Mouse (Mus musculus) kidney, postnatal 0 days (tissue): ENCODE results near the gene Lcorl. TPM values are rescaled to one million over a fixed set of nuclear protein-coding genes. Genes with fewer than 3 reads are reported as not detected.

Source experiments
- ATAC-seq: fragments of 200-750 bp; cut with Nextera tagmentation; replicated peaks from 2 replicates; pipeline ENCODE4 v1.8.0; 2017; ENCODE audit warnings: low read depth, moderate number of reproducible peaks, moderate TSS enrichment, moderate library complexity; ENCODE audit not compliant: low FRiP score
- DNase-seq: peaks from one replicate; pipeline ENCODE4 v3.0.0-alpha.2; 2016; ENCODE audit warnings: low spot score
- H3K27ac ChIP-seq: fragments of 300-500 bp; sonication (generic); 2 replicates; pipeline ENCODE4 v1.5.1; 2014; ENCODE audit warnings: mild to moderate bottlenecking
- H3K27me3 ChIP-seq: fragments of 300-500 bp; sonication (generic); 2 replicates; pipeline ENCODE4 v1.6.1; 2014; ENCODE audit warnings: low read length, mixed read lengths; ENCODE audit not compliant: insufficient read depth
- H3K36me3 ChIP-seq: fragments of 300-500 bp; sonication (generic); 2 replicates; pipeline ENCODE4 v1.6.1; 2014; ENCODE audit warnings: low read length, mixed read lengths; ENCODE audit not compliant: insufficient read depth
- H3K4me1 ChIP-seq: fragments of 300-500 bp; sonication (generic); replicated peaks from 2 replicates; pipeline ENCODE4 v1.6.1; 2014; ENCODE audit warnings: antibody characterized with exemption, low read length, mixed read lengths; ENCODE audit not compliant: insufficient read depth
- H3K4me2 ChIP-seq: fragments of 300-500 bp; sonication (generic); 2 replicates; pipeline ENCODE4 v1.6.1; 2014; ENCODE audit warnings: mild to moderate bottlenecking, low read length, moderate library complexity, mixed read lengths
- H3K4me3 ChIP-seq: fragments of 300-500 bp; sonication (generic); replicated peaks from 2 replicates; pipeline ENCODE4 v1.5.1; 2014; ENCODE audit warnings: low read depth, low read length
- H3K9ac ChIP-seq: fragments of 300-500 bp; sonication (generic); 2 replicates; pipeline ENCODE4 v1.6.1; 2014; ENCODE audit warnings: low read depth, low read length
- H3K9me3 ChIP-seq: fragments of 300-500 bp; sonication (generic); replicated peaks from 2 replicates; pipeline ENCODE4 v1.6.1; 2016; ENCODE audit warnings: low read length, inconsistent platforms, mixed read lengths
- CTCF ChIP-seq: IDR thresholded peaks from 2 replicates; pipeline ENCODE4 v1.5.1; 2016; ENCODE audit warnings: antibody characterized with exemption, low read depth, mild to moderate bottlenecking, moderate library complexity
- WGBS: fragments of 180-500 bp; shearing (Covaris S2); extraction: QIAGEN DNeasy Blood & Tissue Kit; methylation state at CpG from one replicate; pipeline ENCODE4 v1.1.7; 2014; 5-methylcytosine and 5-hydroxymethylcytosine counted together
- polyA plus RNA-seq: library from polyadenylated mRNA; unstranded; fragments of >200 nt; fragmentation: Nextera tagmentation; extraction: Ambion mirVana; gene quantifications from 2 replicates; pipeline ENCODE4 v1.2.1, GENCODE M21; 2015

Gene Lcorl
- polyA plus RNA-seq, 1 experiment from 2014 or later: 23.1 TPM

DNA sequence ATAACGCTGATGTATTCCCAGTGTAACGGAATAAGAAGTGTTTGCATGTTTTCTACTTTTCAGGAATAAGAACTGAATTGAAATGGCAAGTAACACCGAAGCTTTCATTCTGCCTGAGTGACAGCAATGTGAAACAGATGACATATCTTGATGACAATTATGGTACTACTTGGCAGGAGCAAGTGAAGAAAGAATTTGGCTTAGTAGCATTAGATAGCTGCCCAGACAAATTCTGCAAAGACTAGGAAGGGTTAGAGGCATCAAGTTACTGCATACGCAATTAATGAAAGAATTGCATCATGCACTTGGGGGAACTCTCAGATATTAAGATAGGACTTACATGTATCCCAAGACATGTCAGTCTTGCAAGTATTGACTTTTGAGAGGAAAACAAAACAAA lies 18.1 kb upstream of the Lcorl start:
- no peak for DNase-seq
- ATAC-seq: no peak
- TF ChIP-seq CTCF: no peak
- H3K9ac ChIP-seq: no peak overlapping the region
- no peaks in the 10 kb centered on the region for H3K27me3 ChIP-seq
- no peaks in the 10 kb centered on the region for H3K4me1 ChIP-seq
- 86% methylated on average over 4 of the region's 4 CpGs for WGBS
- no peaks in the 10 kb centered on the region for H3K9me3 ChIP-seq
- no peak overlapping the region for H3K4me2 ChIP-seq
- H3K36me3 ChIP-seq: no peaks in the 10 kb centered on the region
- H3K27ac ChIP-seq: no peak overlapping the region
- no peak overlapping the region for H3K4me3 ChIP-seq

DNA sequence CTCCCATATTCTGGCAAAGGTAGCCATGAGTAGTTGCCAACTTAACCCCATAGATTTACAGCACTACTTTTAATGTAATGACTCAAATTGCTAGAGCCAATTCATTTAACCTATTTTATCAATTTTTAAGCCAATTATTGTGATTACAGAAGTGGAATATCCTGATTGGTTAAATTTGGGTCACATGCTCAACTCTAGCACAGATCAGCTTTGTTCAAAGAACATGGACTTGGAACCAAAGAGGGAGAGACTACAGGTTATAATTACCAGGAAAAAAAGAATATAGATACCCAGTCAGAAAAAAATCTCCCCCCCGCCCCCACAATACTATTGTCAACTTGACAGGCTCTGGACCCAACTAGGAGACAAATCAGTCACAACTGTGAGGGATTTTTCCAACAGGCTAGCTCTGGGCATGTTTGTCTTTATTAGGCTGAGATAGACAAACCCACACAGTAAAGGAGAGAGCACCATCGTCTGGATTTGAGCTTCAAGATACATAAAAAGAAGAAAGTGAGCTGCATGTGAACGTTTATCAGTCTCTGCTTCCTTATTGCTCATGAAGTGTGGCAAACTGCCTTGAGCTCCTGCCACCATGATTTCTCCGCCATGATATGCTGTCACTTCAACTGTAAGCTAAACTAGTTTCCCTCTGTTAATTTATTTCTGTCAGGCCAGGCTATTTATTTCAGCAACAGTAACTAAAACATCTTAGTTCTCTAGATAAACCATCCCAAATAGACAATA lies 17.0 kb upstream of the Lcorl start:
- ATAC-seq (no peak), DNase-seq (no peak)
- Histone ChIP-seq H3K9me3 (no peaks in the 10 kb centered on the region), H3K4me2 (no peak overlapping the region), H3K27ac (no peak overlapping the region), H3K36me3 (no peaks in the 10 kb centered on the region), H3K27me3 (no peaks in the 10 kb centered on the region), H3K9ac (no peak overlapping the region), H3K4me3 (no peak overlapping the region), H3K4me1 (no peaks in the 10 kb centered on the region)
- WGBS: 85% methylated on average over 4 of the region's 4 CpGs
- TF ChIP-seq CTCF: no peak

DNA sequence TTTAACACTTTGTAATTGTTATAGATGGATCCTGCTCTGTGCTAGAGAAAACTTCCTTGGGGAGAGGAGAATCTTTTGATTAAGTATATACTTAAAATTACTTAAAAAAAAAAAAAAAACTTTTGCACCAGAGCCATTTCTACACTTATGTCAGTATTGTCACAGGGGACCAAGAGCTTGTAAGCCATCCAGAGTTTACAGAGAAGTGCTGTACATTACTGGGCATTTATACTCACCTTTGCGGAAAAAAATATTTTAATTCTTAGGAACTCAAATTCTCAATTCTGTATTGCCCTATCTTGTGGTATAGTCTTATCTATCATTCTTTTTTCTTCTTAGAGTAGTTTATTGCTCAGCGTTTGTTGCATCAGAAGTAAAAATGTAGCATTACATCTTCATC lies 953 bp upstream of the Lcorl start:
- DNase-seq: no peak
- 83% methylated on average over 2 of the region's 2 CpGs for WGBS

DNA sequence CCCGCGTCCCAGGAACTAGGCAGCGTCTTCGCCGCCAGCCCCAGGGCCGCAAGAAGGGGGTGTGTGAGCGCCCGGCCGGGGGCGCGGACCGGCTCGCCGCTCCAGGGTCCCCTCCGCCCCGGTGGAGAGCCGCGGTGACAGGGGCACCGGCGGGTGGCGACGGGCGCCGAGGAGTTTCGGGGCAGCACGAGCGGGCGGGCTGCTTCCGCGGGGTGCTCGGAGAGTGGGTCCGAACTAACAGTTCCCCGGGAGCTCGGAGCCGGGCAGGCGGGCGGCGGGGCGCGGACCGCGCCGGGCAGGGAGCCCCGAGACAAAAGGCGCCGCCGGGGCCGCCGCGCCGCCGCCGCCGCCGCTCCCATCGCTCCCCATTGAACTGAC lies 550 bp downstream of the Lcorl start:
- DNase-seq (no peak), ATAC-seq (peak; percentile 2; the same call in 1 of the 2 replicates)
- H3K9ac ChIP-seq: peak overlapping the region; percentile 94
- peak overlapping the region; percentile 99 for H3K4me3 ChIP-seq
- H3K9me3 ChIP-seq: no peaks in the 10 kb centered on the region
- peak overlapping the region; percentile 98 for H3K27ac ChIP-seq
- H3K4me2 ChIP-seq: peak overlapping the region; percentile 88
- no peaks in the 10 kb centered on the region for H3K4me1 ChIP-seq
- under 1% methylated on average over 55 of the region's 56 CpGs for WGBS
- no peaks in the 10 kb centered on the region for H3K27me3 ChIP-seq
- no peak for TF ChIP-seq CTCF
- no peaks in the 10 kb centered on the region for H3K36me3 ChIP-seq

More for the DNA sequence above, 953 bp upstream of the Lcorl start:
- Histone ChIP-seq H3K4me1 (no peaks in the 10 kb centered on the region), H3K9me3 (no peaks in the 10 kb centered on the region), H3K9ac (no peak overlapping the region), H3K36me3 (no peaks in the 10 kb centered on the region), H3K27ac (no peak overlapping the region), H3K4me3 (peak overlapping the region; percentile 99; the same call in 1 of the 2 replicates), H3K27me3 (no peaks in the 10 kb centered on the region), H3K4me2 (peak overlapping the region; percentile 88; the same call in 1 of the 2 replicates)
- no peak for TF ChIP-seq CTCF
- ATAC-seq: no peak

DNA sequence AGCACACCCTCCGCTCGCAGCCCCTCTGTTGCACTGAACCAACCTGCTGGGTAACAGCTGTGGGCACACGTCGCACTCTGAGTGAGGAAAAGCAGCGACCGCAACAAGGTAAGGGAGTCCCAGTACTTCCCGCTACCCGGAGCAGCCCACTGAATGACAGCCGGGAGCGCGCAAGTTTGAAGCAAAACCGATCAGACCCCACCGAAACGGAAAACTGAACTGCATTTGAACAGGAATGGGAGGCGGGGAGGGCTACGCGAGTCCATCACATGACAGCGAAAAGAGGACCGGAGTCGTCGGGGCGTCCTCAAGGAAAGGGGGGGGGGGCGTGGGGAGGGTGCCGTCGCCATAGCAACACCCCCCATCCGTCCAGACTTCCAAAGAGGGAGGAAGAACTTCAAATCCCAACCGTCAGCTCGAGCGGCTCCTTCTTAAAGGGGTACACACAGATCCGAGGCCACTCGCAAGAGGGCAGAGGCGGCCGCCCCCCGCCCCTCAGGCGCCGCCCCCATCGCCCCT lies 1.1 kb downstream of the Lcorl start:
- no peaks in the 10 kb centered on the region for H3K9me3 ChIP-seq
- H3K9ac ChIP-seq: peak overlapping the region; percentile 94
- H3K4me2 ChIP-seq: peak overlapping the region; percentile 88
- peak overlapping the region; percentile 98 for H3K27ac ChIP-seq
- peak overlapping the region; percentile 99 for H3K4me3 ChIP-seq
- no peaks in the 10 kb centered on the region for H3K27me3 ChIP-seq
- no peak for TF ChIP-seq CTCF
- WGBS: under 1% methylated on average over 36 of the region's 37 CpGs
- ATAC-seq: peak; percentile 37
- peak; percentile 84 for DNase-seq
- no peaks in the 10 kb centered on the region for H3K36me3 ChIP-seq
- no peaks in the 10 kb centered on the region for H3K4me1 ChIP-seq

DNA sequence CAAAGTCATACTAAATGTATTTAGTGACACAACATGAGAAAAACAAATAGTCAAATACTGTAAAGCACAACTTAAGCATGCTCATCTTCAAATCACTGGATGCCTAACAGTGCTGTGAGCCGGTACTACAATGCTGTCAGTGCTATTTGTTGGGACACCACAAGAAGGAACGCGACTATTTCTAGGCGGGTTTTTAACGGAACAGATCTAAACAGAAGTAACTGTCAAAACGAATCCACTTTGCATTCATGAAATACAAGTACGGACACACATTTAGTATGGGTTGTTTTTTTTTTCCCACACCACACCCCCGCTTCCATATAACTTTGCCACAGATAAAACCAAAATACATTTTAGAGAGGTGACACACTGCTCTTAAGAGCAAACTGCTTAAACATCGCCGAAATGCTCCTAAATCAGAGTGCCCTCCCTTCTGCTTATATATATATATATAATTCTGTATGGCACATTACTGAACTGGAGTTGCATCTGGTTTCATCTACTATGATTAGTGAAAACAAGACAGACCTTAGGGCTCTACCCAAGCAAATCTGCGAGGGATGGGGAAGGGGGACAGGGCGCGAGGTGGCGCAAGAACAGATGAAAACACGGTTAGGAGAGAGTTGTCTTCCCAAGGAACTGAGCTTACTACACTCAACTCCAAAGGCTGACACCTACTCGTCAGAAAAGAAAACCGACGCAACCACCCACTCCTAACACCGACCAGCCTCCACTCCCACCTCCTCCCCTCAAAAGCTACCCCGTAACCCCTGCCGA lies 1.7 kb downstream of the Lcorl start:
- peak overlapping the region; percentile 99 for H3K4me3 ChIP-seq
- H3K9ac ChIP-seq: peak overlapping the region; percentile 94
- DNase-seq (peak; percentile 74), ATAC-seq (no peak; the same call in 1 of the 2 replicates)
- peak overlapping the region; percentile 88 for H3K4me2 ChIP-seq
- H3K36me3 ChIP-seq: no peaks in the 10 kb centered on the region
- no peaks in the 10 kb centered on the region for H3K9me3 ChIP-seq
- 12% methylated on average over 21 of the region's 21 CpGs for WGBS
- H3K4me1 ChIP-seq: no peaks in the 10 kb centered on the region
- no peaks in the 10 kb centered on the region for H3K27me3 ChIP-seq
- peak overlapping the region; percentile 98 for H3K27ac ChIP-seq
- TF ChIP-seq CTCF: peak; percentile 56; the same call in 1 of the 2 replicates
